Mouse (Mus musculus) limb, embryonic 14.5 days (tissue): ENCODE measurements around the gene Gpr61. TPM values are rescaled to one million over a fixed set of nuclear protein-coding genes. Genes with fewer than 3 reads are reported as not detected.

Experiments
- ATAC-seq: fragments of 200-750 bp; cut with Nextera tagmentation; 2 replicates; pipeline ENCODE4 v1.8.0; 2017; ENCODE audit warnings: low read depth, moderate number of reproducible peaks, moderate TSS enrichment; ENCODE audit not compliant: low FRiP score
- DNase-seq: peaks from one replicate; pipeline ENCODE4 v3.0.0-alpha.2; 2015; ENCODE audit warnings: low spot score
- H3K27ac ChIP-seq: fragments of 300-500 bp; sonication (generic); replicated peaks from 2 replicates; pipeline ENCODE4 v1.5.1; 2014; ENCODE audit warnings: low read depth, mild to moderate bottlenecking, low read length, moderate library complexity, mixed read lengths
- H3K27me3 ChIP-seq: fragments of 300-500 bp; sonication (generic); 2 replicates; pipeline ENCODE4 v1.6.1; 2014; ENCODE audit warnings: low read length, mixed read lengths; ENCODE audit not compliant: control insufficient read depth, insufficient read depth
- H3K36me3 ChIP-seq: fragments of 300-500 bp; sonication (generic); 2 replicates; pipeline ENCODE4 v1.6.1; 2014; ENCODE audit warnings: mild to moderate bottlenecking, low read length, moderate library complexity, mixed read lengths; ENCODE audit not compliant: control insufficient read depth, insufficient read depth
- H3K4me1 ChIP-seq: fragments of 300-500 bp; sonication (generic); 2 replicates; pipeline ENCODE4 v1.6.1; 2014; ENCODE audit warnings: antibody characterized with exemption, low read length, mixed read lengths; ENCODE audit not compliant: control insufficient read depth, insufficient read depth
- H3K4me2 ChIP-seq: fragments of 300-500 bp; sonication (generic); replicated peaks from 2 replicates; pipeline ENCODE4 v1.6.1; 2014; ENCODE audit warnings: low read depth, mild to moderate bottlenecking, low read length, moderate library complexity; ENCODE audit not compliant: severe bottlenecking
- H3K4me3 ChIP-seq: fragments of 300-500 bp; sonication (generic); replicated peaks from 2 replicates; pipeline ENCODE4 v1.5.1; 2014; ENCODE audit warnings: low read length
- H3K9ac ChIP-seq: fragments of 300-500 bp; sonication (generic); 2 replicates; pipeline ENCODE4 v1.6.1; 2014; ENCODE audit warnings: mild to moderate bottlenecking, low read depth, low read length, moderate library complexity; ENCODE audit not compliant: severe bottlenecking
- H3K9me3 ChIP-seq: fragments of 300-500 bp; sonication (generic); 2 replicates; pipeline ENCODE4 v1.6.1; 2016; ENCODE audit warnings: low read length; ENCODE audit not compliant: control insufficient read depth
- POLR2A ChIP-seq: fragments of 200-500 bp; IDR thresholded peaks from 2 replicates; pipeline ENCODE4 v1.8.0; 2012; ENCODE audit warnings: inconsistent platforms, mild to moderate bottlenecking, moderate library complexity, borderline replicate concordance; ENCODE audit not compliant: insufficient read depth, insufficient read length; ENCODE audit errors: extremely low read depth
- WGBS: fragments of 180-500 bp; shearing (Covaris S2); extraction: QIAGEN DNeasy Blood & Tissue Kit; methylation state at CpG from one replicate; pipeline ENCODE4 v1.1.7; 2014; 5-methylcytosine and 5-hydroxymethylcytosine counted together
- polyA plus RNA-seq, 2 experiments: library from polyadenylated mRNA; depleted of rRNA in 1 of 2; stranded (reverse) in 1 of 2; unstranded in 1 of 2; fragments of >200 nt; fragmentation: Nextera tagmentation in 1 of 2; extraction: Ambion mirVana in 1 of 2; gene quantifications; 2 replicates each; pipeline versions ENCODE4 v1.2.1 to v1.2.3; 2012 to 2014

Gene Gpr61
- polyA plus RNA-seq (2012; rRNA removed) = 0.20 and 0.26 TPM in 2 replicates
- polyA plus RNA-seq (2014; fragmentation: Nextera tagmentation; extraction: Ambion mirVana) = 0.10 and 0.14 TPM in 2 replicates

- no peak for TF ChIP-seq POLR2A
- Histone ChIP-seq H3K9me3 (no peaks in the 10 kb centered on the region), H3K36me3 (no peaks in the 10 kb centered on the region), H3K27ac (no peak within 1 kb of the TSS), H3K27me3 (no peaks in the 10 kb centered on the region), H3K4me3 (no peak within 1 kb of the TSS), H3K9ac (no peak within 1 kb of the TSS), H3K4me1 (no peaks in the 10 kb centered on the region), H3K4me2 (no peak within 1 kb of the TSS)
- no peak for ATAC-seq
- no peak for DNase-seq
- 40% methylated on average over 4 of the region's 4 CpGs for WGBS
Measured at GRCm38 (mm10) chr3:108154656-108155055, at the start of gene Gpr61. Gene Gpr61, minus strand, starts transcription at chr3:108154882.

GRCm38 (mm10) chr3:108204470-108204869 lies 49.8 kb upstream of the Gpr61 start:
- no peak for TF ChIP-seq POLR2A
- Histone ChIP-seq H3K9ac (no peak overlapping the region), H3K27ac (no peak overlapping the region), H3K9me3 (no peaks in the 10 kb centered on the region), H3K27me3 (no peaks in the 10 kb centered on the region), H3K4me3 (no peak overlapping the region), H3K4me2 (no peak overlapping the region), H3K36me3 (peaks cover 56% of the 10 kb centered on the region), H3K4me1 (peaks cover 33% of the 10 kb centered on the region)
- ATAC-seq (no peak), DNase-seq (no peak)
- WGBS = 96% methylated on average over 11 of the region's 11 CpGs

- no peak overlapping the region for H3K27ac ChIP-seq
- TF ChIP-seq POLR2A = no peak
- H3K9ac ChIP-seq = no peak overlapping the region
- DNase-seq (no peak), ATAC-seq (no peak)
- H3K4me3 ChIP-seq = no peak overlapping the region
- 83% methylated on average over 11 of the region's 11 CpGs for WGBS
- H3K4me2 ChIP-seq = no peak overlapping the region
- peaks cover 56% of the 10 kb centered on the region for H3K36me3 ChIP-seq
- peaks cover 26% of the 10 kb centered on the region for H3K4me1 ChIP-seq
- H3K9me3 ChIP-seq = no peaks in the 10 kb centered on the region
- H3K27me3 ChIP-seq = no peaks in the 10 kb centered on the region
Measured at GRCm38 (mm10) chr3:108203621-108204325, 49.1 kb upstream of the Gpr61 start.

GRCm38 (mm10) chr3:108203212-108203611 lies 48.5 kb upstream of the Gpr61 start:
- WGBS = 90% methylated on average over 13 of the region's 13 CpGs
- peaks cover 56% of the 10 kb centered on the region for H3K36me3 ChIP-seq
- no peak overlapping the region for H3K4me2 ChIP-seq
- DNase-seq (no peak), ATAC-seq (no peak)
- no peak overlapping the region for H3K4me3 ChIP-seq
- no peaks in the 10 kb centered on the region for H3K9me3 ChIP-seq
- no peak overlapping the region for H3K27ac ChIP-seq
- H3K9ac ChIP-seq = no peak overlapping the region
- peaks cover 21% of the 10 kb centered on the region for H3K4me1 ChIP-seq
- no peak for TF ChIP-seq POLR2A
- no peaks in the 10 kb centered on the region for H3K27me3 ChIP-seq

- no peak overlapping the region for H3K4me3 ChIP-seq
- no peaks in the 10 kb centered on the region for H3K27me3 ChIP-seq
- ATAC-seq (no peak), DNase-seq (no peak)
- H3K36me3 ChIP-seq = peaks cover 56% of the 10 kb centered on the region
- peaks cover 21% of the 10 kb centered on the region for H3K4me1 ChIP-seq
- no peak overlapping the region for H3K9ac ChIP-seq
- H3K4me2 ChIP-seq = no peak overlapping the region
- TF ChIP-seq POLR2A = no peak
- no peak overlapping the region for H3K27ac ChIP-seq
- no peaks in the 10 kb centered on the region for H3K9me3 ChIP-seq
Measured at GRCm38 (mm10) chr3:108202506-108202905, 47.8 kb upstream of the Gpr61 start.
